Mouse (Mus musculus): ENCODE measurements around the gene Kif6. TPM values are rescaled to one million over a fixed set of nuclear protein-coding genes. Genes with fewer than 3 reads are reported as not detected.

Gene Kif6
- polyA plus RNA-seq, 2 experiments, result 1.1 TPM

DNA sequence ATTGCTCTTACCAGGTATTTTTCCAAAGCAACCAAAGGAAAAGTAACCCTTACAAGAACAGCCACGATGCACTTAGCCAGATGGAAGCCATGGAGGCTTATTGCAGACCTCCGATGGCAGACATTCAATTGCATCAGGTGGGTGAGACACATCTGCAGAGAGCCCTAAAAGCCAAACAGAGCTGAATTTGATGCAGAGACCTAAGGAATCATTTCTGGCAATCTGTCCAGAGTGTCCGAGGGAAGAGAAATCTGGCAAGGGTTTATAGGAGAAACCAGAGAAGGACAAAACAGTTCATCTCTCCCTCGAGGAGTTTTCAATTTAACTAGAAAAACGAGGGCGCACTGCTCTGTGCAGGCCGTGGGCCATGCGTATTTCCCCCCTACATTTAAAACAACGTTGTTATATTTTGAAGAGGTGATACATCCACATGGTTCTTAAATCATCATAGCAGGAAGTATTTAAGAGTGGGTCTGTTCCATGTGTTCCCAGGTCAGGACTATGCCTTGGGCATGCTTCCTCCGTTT lies 177.3 kb downstream of the Kif6 start:
- 45% methylated on average over 10 of the region's 10 CpGs for WGBS

DNA sequence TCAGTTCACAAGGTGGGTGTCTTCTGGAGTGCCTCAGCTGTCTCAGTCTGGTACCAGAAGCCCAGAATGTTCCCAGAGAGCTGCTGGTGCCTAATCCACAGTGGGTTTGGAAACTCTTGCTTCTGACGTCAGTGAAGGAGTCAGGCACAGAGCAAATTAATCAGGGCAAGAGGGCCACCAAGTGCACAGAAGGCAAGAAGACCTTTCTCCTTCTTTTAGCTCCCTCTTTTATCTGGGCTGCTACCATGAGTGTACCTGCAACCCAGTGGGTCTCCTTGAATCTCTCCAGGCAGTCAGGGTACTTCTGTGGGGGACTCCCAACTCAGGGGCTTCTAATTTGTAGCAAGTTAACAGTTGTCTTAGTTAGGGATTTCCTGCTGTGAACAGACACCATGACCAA lies 178.0 kb downstream of the Kif6 start:
- ATAC-seq (ENCODE audit: low FRiP score, low read depth) (no peak), DNase-seq (ENCODE audit: low spot score) (no peak)
- H3K4me1 ChIP-seq (ENCODE audit: control insufficient read depth, insufficient read depth, low read length), result 0 out of 2 replicates have a peak, but pooled peaks cover 4% of the 10 kb centered on the region
- WGBS, result 50% methylated on average over 1 of the region's 1 CpGs
- no peak overlapping the region for H3K9ac ChIP-seq (ENCODE audit: low read depth, low read length, severe bottlenecking)
- no peaks in the 10 kb centered on the region for H3K36me3 ChIP-seq (ENCODE audit: control insufficient read depth, insufficient read depth, low read length)
- H3K4me2 ChIP-seq (replicated peaks; ENCODE audit: low read depth, low read length, severe bottlenecking), result no peak overlapping the region
- H3K9me3 ChIP-seq (ENCODE audit: control insufficient read depth, low read length), result 0 out of 2 replicates have a peak, but pooled peaks cover 5% of the 10 kb centered on the region
- no peaks in the 10 kb centered on the region for H3K27me3 ChIP-seq (ENCODE audit: control insufficient read depth, insufficient read depth, low read length)
- TF ChIP-seq POLR2A (IDR thresholded peaks at IDR 0.05; ENCODE audit: borderline replicate concordance, extremely low read depth, insufficient read depth, insufficient read length), result no peak
- H3K4me3 ChIP-seq (replicated peaks; ENCODE audit: low read length), result no peak overlapping the region
- H3K27ac ChIP-seq (replicated peaks; ENCODE audit: low read depth, low read length), result no peak overlapping the region

More for the DNA sequence above, 177.3 kb downstream of the Kif6 start:
- no peaks in the 10 kb centered on the region for H3K36me3 ChIP-seq (ENCODE audit: control insufficient read depth, insufficient read depth, low read length)
- H3K27me3 ChIP-seq (ENCODE audit: control insufficient read depth, insufficient read depth, low read length), result no peaks in the 10 kb centered on the region
- peak; percentile 43 for DNase-seq (ENCODE audit: low spot score)
- no peak overlapping the region for H3K4me2 ChIP-seq (replicated peaks; ENCODE audit: low read depth, low read length, severe bottlenecking)
- no peak for TF ChIP-seq POLR2A (IDR thresholded peaks at IDR 0.05; ENCODE audit: borderline replicate concordance, extremely low read depth, insufficient read depth, insufficient read length)
- no peak overlapping the region for H3K27ac ChIP-seq (replicated peaks; ENCODE audit: low read depth, low read length)
- no peak overlapping the region for H3K9ac ChIP-seq (ENCODE audit: low read depth, low read length, severe bottlenecking)
- peak; percentile 80; the same call in 1 of the 2 replicates for ATAC-seq (ENCODE audit: low FRiP score, low read depth)
- no peak overlapping the region for H3K4me3 ChIP-seq (replicated peaks; ENCODE audit: low read length)
- 0 out of 2 replicates have a peak, but pooled peaks cover 4% of the 10 kb centered on the region for H3K4me1 ChIP-seq (ENCODE audit: control insufficient read depth, insufficient read depth, low read length)
- H3K9me3 ChIP-seq (ENCODE audit: control insufficient read depth, low read length), result 0 out of 2 replicates have a peak, but pooled peaks cover 5% of the 10 kb centered on the region

DNA sequence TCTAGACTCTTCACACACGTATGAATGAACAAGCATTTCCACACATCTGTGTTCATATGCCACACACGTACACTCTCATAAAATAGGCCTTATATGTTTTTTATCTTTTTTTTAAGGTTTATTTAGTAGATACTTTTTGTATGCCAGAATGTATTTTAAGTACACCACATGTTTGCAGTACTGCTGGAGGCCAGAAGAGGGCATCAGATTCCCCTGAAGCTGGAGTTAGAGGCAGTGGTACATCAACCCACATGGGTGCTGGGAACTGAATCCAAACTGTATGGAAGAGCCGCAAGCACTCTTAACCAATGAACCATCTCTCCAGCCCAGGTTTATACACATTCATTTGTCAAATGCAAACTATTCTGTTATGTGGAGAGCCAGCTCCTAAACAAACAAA lies 179.0 kb downstream of the Kif6 start:
- Histone ChIP-seq H3K4me1 (ENCODE audit: control insufficient read depth, insufficient read depth, low read length) (0 out of 2 replicates have a peak, but pooled peaks cover 4% of the 10 kb centered on the region), H3K9me3 (ENCODE audit: control insufficient read depth, low read length) (0 out of 2 replicates have a peak, but pooled peaks cover 5% of the 10 kb centered on the region), H3K4me3 (replicated peaks; ENCODE audit: low read length) (no peak overlapping the region), H3K4me2 (replicated peaks; ENCODE audit: low read depth, low read length, severe bottlenecking) (no peak overlapping the region), H3K9ac (ENCODE audit: low read depth, low read length, severe bottlenecking) (no peak overlapping the region), H3K27ac (replicated peaks; ENCODE audit: low read depth, low read length) (no peak overlapping the region), H3K27me3 (ENCODE audit: control insufficient read depth, insufficient read depth, low read length) (no peaks in the 10 kb centered on the region), H3K36me3 (ENCODE audit: control insufficient read depth, insufficient read depth, low read length) (no peaks in the 10 kb centered on the region)
- no peak for ATAC-seq (ENCODE audit: low FRiP score, low read depth)
- no peak for TF ChIP-seq POLR2A (IDR thresholded peaks at IDR 0.05; ENCODE audit: borderline replicate concordance, extremely low read depth, insufficient read depth, insufficient read length)
- 95% methylated on average over 3 of the region's 3 CpGs for WGBS
- DNase-seq (ENCODE audit: low spot score), result no peak

DNA sequence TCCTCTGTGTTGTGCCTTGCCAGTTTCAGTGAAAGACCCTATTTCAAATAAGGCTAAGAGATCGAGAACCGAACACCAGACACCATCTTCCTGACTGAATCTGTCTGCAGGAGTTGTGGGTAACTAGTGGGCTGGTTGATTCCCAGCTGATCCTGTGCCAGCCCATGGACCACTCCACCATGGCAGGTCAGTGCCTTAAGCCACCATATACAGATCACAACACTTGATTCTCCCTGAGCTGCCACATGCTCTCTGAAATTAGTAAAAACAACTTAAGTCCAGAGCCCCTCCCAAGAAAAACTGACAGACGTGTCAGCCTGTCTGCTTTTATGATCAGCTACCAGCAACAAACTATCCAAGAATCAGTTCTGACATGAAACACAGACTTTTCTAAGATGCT lies 180.3 kb downstream of the Kif6 start:
- TF ChIP-seq POLR2A (IDR thresholded peaks at IDR 0.05; ENCODE audit: borderline replicate concordance, extremely low read depth, insufficient read depth, insufficient read length), result no peak
- no peak overlapping the region for H3K9ac ChIP-seq (ENCODE audit: low read depth, low read length, severe bottlenecking)
- no peak for DNase-seq (ENCODE audit: low spot score)

DNA sequence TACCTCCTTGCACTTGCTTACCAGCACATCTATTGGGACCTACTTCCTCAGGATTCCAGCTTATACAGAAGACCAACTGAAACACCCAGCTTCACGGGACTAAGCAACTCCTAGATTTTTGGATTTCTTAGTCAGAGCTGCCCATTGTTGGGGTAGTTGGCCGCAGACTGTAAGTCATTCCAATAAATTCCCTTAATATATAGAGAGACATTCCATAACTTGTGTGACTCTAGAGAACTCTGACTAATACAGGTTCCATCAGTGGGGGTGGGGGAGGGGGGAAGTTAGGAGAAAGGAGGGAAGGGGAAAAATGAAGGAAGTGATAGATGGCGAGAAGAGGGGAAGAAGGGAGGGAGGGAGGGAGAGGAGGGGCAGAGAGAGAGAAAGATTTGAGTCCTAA lies 181.2 kb downstream of the Kif6 start:
- 71% methylated on average over 3 of the region's 3 CpGs for WGBS

More for the DNA sequence above, 180.3 kb downstream of the Kif6 start:
- H3K4me1 ChIP-seq (ENCODE audit: control insufficient read depth, insufficient read depth, low read length), result peaks cover 5% of the 10 kb centered on the region
- H3K9me3 ChIP-seq (ENCODE audit: control insufficient read depth, low read length), result 0 out of 2 replicates have a peak, but pooled peaks cover 5% of the 10 kb centered on the region
- WGBS, result 93% methylated on average over 3 of the region's 3 CpGs
- H3K36me3 ChIP-seq (ENCODE audit: control insufficient read depth, insufficient read depth, low read length), result no peaks in the 10 kb centered on the region
- H3K27me3 ChIP-seq (ENCODE audit: control insufficient read depth, insufficient read depth, low read length), result no peaks in the 10 kb centered on the region
- H3K27ac ChIP-seq (replicated peaks; ENCODE audit: low read depth, low read length), result no peak overlapping the region
- no peak for ATAC-seq (ENCODE audit: low FRiP score, low read depth)
- no peak overlapping the region for H3K4me2 ChIP-seq (replicated peaks; ENCODE audit: low read depth, low read length, severe bottlenecking)
- H3K4me3 ChIP-seq (replicated peaks; ENCODE audit: low read length), result no peak overlapping the region

More for the DNA sequence above, 181.2 kb downstream of the Kif6 start:
- Histone ChIP-seq H3K4me2 (replicated peaks; ENCODE audit: low read depth, low read length, severe bottlenecking) (no peak overlapping the region), H3K9ac (ENCODE audit: low read depth, low read length, severe bottlenecking) (no peak overlapping the region), H3K27ac (replicated peaks; ENCODE audit: low read depth, low read length) (no peak overlapping the region), H3K9me3 (ENCODE audit: control insufficient read depth, low read length) (0 out of 2 replicates have a peak, but pooled peaks cover 5% of the 10 kb centered on the region), H3K4me3 (replicated peaks; ENCODE audit: low read length) (no peak overlapping the region), H3K4me1 (ENCODE audit: control insufficient read depth, insufficient read depth, low read length) (peaks cover 8% of the 10 kb centered on the region), H3K27me3 (ENCODE audit: control insufficient read depth, insufficient read depth, low read length) (no peaks in the 10 kb centered on the region), H3K36me3 (ENCODE audit: control insufficient read depth, insufficient read depth, low read length) (no peaks in the 10 kb centered on the region)
- TF ChIP-seq POLR2A (IDR thresholded peaks at IDR 0.05; ENCODE audit: borderline replicate concordance, extremely low read depth, insufficient read depth, insufficient read length), result no peak
- DNase-seq (ENCODE audit: low spot score) (no peak), ATAC-seq (ENCODE audit: low FRiP score, low read depth) (no peak)
